Mouse (Mus musculus) intestine, embryonic 16.5 days (tissue): ENCODE measurements around the gene Micu1. TPM values are rescaled to one million over a fixed set of nuclear protein-coding genes. Genes with fewer than 3 reads are reported as not detected.

Source experiments
- ATAC-seq: fragments of 200-750 bp; cut with Nextera tagmentation; 2 replicates; pipeline ENCODE4 v1.8.0; 2017; ENCODE audit warnings: moderate TSS enrichment, moderate library complexity
- H3K27ac ChIP-seq: fragments of 300-500 bp; sonication (generic); 2 replicates; pipeline ENCODE4 v1.5.1; 2014; ENCODE audit warnings: mild to moderate bottlenecking, low read length
- H3K27me3 ChIP-seq: fragments of 300-500 bp; sonication (generic); replicated peaks from 2 replicates; pipeline ENCODE4 v1.6.1; 2014; ENCODE audit warnings: low read length, control low read depth, mixed read lengths; ENCODE audit not compliant: control insufficient read depth, insufficient read depth
- H3K36me3 ChIP-seq: fragments of 300-500 bp; sonication (generic); 2 replicates; pipeline ENCODE4 v1.6.1; 2014; ENCODE audit warnings: low read length, control low read depth; ENCODE audit not compliant: control insufficient read depth, insufficient read depth
- H3K4me1 ChIP-seq: fragments of 300-500 bp; sonication (generic); 2 replicates; pipeline ENCODE4 v1.6.1; 2014; ENCODE audit warnings: low read length, control low read depth, mixed read lengths; ENCODE audit not compliant: control insufficient read depth, insufficient read depth
- H3K4me2 ChIP-seq: fragments of 300-500 bp; sonication (generic); 2 replicates; pipeline ENCODE4 v1.6.1; 2014; ENCODE audit warnings: low read depth, low read length, control low read depth
- H3K4me3 ChIP-seq: fragments of 300-500 bp; sonication (generic); 2 replicates; pipeline ENCODE4 v1.5.1; 2014; ENCODE audit warnings: mild to moderate bottlenecking, low read length
- H3K9ac ChIP-seq: fragments of 300-500 bp; sonication (generic); 2 replicates; pipeline ENCODE4 v1.6.1; 2014; ENCODE audit warnings: low read depth, low read length
- H3K9me3 ChIP-seq: fragments of 300-500 bp; sonication (generic); 2 replicates; pipeline ENCODE4 v1.6.1; 2016; ENCODE audit warnings: low read length, control low read depth; ENCODE audit not compliant: control insufficient read depth
- WGBS: fragments of 180-500 bp; shearing (Covaris S2); extraction: QIAGEN DNeasy Blood & Tissue Kit; methylation state at CpG from one replicate; pipeline ENCODE4 v1.1.7; 2014; 5-methylcytosine and 5-hydroxymethylcytosine counted together
- polyA plus RNA-seq: library from polyadenylated mRNA; unstranded; fragments of >200 nt; fragmentation: Nextera tagmentation; extraction: Ambion mirVana; gene quantifications from 2 replicates; pipeline ENCODE4 v1.2.1, GENCODE M21; 2015

Gene Micu1
- polyA plus RNA-seq, 1 experiment from 2014 or later, result 82.1 TPM

DNA sequence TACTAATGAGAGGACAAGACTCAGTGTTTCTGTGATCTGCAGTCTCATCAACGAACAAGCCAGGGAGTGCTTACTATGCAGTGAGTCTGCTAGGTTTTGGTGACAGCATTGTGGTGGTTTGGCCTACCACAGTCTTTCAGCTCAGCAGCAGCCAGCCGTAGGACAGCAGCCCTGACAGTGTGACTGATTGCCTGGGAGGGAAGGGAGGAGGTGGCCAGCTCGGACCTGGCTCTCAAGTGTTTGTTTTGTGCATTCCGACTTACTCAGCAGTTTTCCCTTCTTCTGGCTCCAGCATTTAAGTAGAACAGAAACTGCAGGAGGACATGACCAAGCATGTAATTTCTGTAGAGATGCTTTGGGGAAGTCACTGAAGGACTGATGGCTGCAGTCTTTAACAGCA, 39.2 kb downstream of the Micu1 start:
- H3K4me3 ChIP-seq, result no peak overlapping the region
- H3K27me3 ChIP-seq, result no peaks in the 10 kb centered on the region
- H3K27ac ChIP-seq, result no peak overlapping the region
- no peak overlapping the region for H3K9ac ChIP-seq
- H3K4me2 ChIP-seq, result no peak overlapping the region
- ATAC-seq, result no peak
- H3K4me1 ChIP-seq, result no peaks in the 10 kb centered on the region
- 35% methylated on average over 4 of the region's 4 CpGs for WGBS
- peaks cover 9% of the 10 kb centered on the region; the same call in 1 of the 2 replicates for H3K36me3 ChIP-seq
- no peaks in the 10 kb centered on the region for H3K9me3 ChIP-seq

DNA sequence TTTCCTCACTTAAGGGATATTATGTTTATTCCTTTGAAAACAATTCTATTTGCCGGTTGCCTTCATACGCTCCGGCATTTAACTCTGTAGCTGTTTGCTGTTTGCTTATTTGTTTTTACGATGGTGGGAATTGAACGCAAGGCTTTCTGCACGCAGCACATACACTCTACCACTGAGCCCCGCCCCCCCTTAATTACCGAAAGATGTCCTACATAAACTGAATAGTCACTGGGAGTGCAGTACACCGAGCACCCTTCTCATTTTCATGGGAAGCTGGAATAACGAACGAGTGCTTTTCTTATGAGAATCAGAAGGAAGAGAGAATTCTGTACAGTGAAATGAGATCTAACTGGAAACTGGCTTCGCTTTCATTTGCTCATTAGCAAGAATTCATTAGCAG, 41.1 kb downstream of the Micu1 start:
- no peaks in the 10 kb centered on the region for H3K27me3 ChIP-seq
- WGBS, result 91% methylated on average over 12 of the region's 12 CpGs
- H3K9ac ChIP-seq, result no peak overlapping the region
- no peak overlapping the region for H3K4me3 ChIP-seq
- H3K4me1 ChIP-seq, result peaks cover 7% of the 10 kb centered on the region
- H3K4me2 ChIP-seq, result no peak overlapping the region
- no peak for ATAC-seq
- peaks cover 9% of the 10 kb centered on the region; the same call in 1 of the 2 replicates for H3K36me3 ChIP-seq
- no peak overlapping the region for H3K27ac ChIP-seq
- no peaks in the 10 kb centered on the region for H3K9me3 ChIP-seq

DNA sequence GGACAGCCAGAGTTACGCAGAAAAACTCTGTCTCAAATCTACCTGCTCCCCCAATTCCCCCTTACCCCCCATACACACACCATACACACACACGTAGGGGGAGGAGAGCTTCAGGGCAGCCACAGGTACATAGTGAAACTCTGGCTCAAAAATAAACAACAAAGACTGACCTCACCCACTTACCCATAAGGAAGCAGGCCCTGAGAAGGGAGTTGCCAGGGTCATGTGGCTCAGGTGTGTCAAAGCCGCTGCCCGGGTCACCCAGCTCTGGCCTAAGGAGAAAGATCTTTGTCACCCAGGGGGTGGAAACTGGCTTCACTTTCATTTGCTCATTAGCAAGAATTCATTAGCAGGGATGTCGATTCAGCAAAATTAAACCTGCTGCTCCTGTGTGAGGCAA, 41.7 kb downstream of the Micu1 start:
- Histone ChIP-seq H3K9me3 (no peaks in the 10 kb centered on the region), H3K9ac (no peak overlapping the region), H3K27ac (no peak overlapping the region), H3K4me3 (no peak overlapping the region), H3K4me2 (no peak overlapping the region), H3K27me3 (no peaks in the 10 kb centered on the region), H3K4me1 (peaks cover 7% of the 10 kb centered on the region), H3K36me3 (peaks cover 9% of the 10 kb centered on the region; the same call in 1 of the 2 replicates)
- WGBS, result 84% methylated on average over 5 of the region's 5 CpGs
- peak; percentile 41; the same call in 1 of the 2 replicates for ATAC-seq

DNA sequence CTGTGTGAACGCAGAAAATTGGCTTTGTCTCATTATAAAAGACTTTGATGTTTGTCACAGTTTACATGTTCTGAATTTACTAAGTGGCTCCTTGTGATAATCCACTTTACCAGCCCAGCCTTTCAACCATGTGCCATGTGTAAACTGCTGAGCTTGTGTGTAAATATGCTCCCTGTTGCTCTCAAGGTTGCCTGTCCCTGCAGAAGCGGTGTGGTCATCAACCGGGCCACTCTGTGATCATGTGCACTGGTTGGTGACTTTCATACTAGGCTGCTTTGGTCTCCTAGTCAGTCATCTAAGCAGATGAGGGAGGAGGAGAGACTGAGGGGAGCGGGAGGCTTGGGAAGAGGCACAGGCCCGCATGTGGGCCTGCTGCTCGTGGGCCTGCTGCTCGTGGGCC, 45.1 kb downstream of the Micu1 start:
- Histone ChIP-seq H3K9ac (no peak overlapping the region), H3K27ac (peak overlapping the region; percentile 16), H3K27me3 (no peaks in the 10 kb centered on the region), H3K4me3 (no peak overlapping the region), H3K9me3 (no peaks in the 10 kb centered on the region), H3K4me1 (peaks cover 7% of the 10 kb centered on the region), H3K4me2 (no peak overlapping the region), H3K36me3 (0 out of 2 replicates have a peak, but pooled peaks cover 7% of the 10 kb centered on the region)
- peak; percentile 27; the same call in 1 of the 2 replicates for ATAC-seq
- WGBS, result 66% methylated on average over 7 of the region's 7 CpGs

DNA sequence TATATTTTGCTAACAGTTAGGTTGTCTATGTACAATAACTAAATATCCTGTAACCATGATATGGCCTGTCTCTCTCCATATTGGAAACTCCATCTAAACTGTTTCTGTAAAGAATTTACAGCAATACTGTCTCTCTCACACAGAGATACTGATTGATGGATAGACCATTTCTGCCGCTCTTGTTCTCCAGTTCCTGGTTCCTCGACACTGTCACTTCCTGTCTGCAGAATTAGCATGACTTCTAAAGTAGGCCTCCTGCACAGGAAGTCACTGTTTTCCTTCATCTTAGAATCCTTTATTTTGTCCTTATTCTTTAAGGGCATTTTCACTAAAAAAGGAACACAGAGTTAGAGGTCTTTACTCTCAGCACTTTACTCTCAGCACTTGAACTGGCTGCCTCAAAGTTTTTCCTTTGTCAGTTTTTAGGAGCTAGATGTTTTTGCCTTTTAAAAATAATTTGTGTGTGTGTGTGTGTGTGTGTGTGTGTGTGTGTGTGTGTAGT, 46.5 kb downstream of the Micu1 start:
- H3K36me3 ChIP-seq, result 0 out of 2 replicates have a peak, but pooled peaks cover 8% of the 10 kb centered on the region
- no peak for ATAC-seq
- no peak overlapping the region for H3K9ac ChIP-seq
- 67% methylated on average over 2 of the region's 2 CpGs for WGBS
- H3K4me2 ChIP-seq, result no peak overlapping the region
- H3K27ac ChIP-seq, result no peak overlapping the region
- no peaks in the 10 kb centered on the region for H3K27me3 ChIP-seq
- no peak overlapping the region for H3K4me3 ChIP-seq
- H3K4me1 ChIP-seq, result peaks cover 7% of the 10 kb centered on the region
- no peaks in the 10 kb centered on the region for H3K9me3 ChIP-seq

- H3K36me3 ChIP-seq, result 0 out of 2 replicates have a peak, but pooled peaks cover 6% of the 10 kb centered on the region
- H3K27ac ChIP-seq, result peak overlapping the region; percentile 65
- H3K4me3 ChIP-seq, result no peak overlapping the region
- H3K27me3 ChIP-seq, result no peaks in the 10 kb centered on the region
- no peak overlapping the region for H3K9ac ChIP-seq
- H3K9me3 ChIP-seq, result no peaks in the 10 kb centered on the region
- no peaks in the 10 kb centered on the region; the same call in 1 of the 2 replicates for H3K4me1 ChIP-seq
- WGBS, result 64% methylated on average over 9 of the region's 9 CpGs
- ATAC-seq, result peak; percentile 59
- H3K4me2 ChIP-seq, result no peak overlapping the region
These were observed 51.3 kb downstream of the Micu1 start for GRCm38 (mm10) chr10:59753538-59754069.

- no peaks in the 10 kb centered on the region for H3K9me3 ChIP-seq
- 0 out of 2 replicates have a peak, but pooled peaks cover 6% of the 10 kb centered on the region for H3K36me3 ChIP-seq
- 70% methylated on average over 1 of the region's 1 CpGs for WGBS
- no peak overlapping the region for H3K9ac ChIP-seq
- H3K27me3 ChIP-seq, result no peaks in the 10 kb centered on the region
- ATAC-seq, result peak; percentile 70
- no peak overlapping the region for H3K4me3 ChIP-seq
- H3K27ac ChIP-seq, result no peak overlapping the region; the same call in 1 of the 2 replicates
- no peak overlapping the region for H3K4me2 ChIP-seq
- H3K4me1 ChIP-seq, result no peaks in the 10 kb centered on the region; the same call in 1 of the 2 replicates
These were observed 51.8 kb downstream of the Micu1 start for GRCm38 (mm10) chr10:59754104-59754503.

GRCm38 (mm10) chr10:59754901-59755300, 52.6 kb downstream of the Micu1 start:
- Histone ChIP-seq H3K4me2 (no peak overlapping the region), H3K4me1 (no peaks in the 10 kb centered on the region; the same call in 1 of the 2 replicates), H3K36me3 (0 out of 2 replicates have a peak, but pooled peaks cover 6% of the 10 kb centered on the region), H3K27ac (no peak overlapping the region), H3K9ac (no peak overlapping the region), H3K9me3 (no peaks in the 10 kb centered on the region), H3K4me3 (no peak overlapping the region), H3K27me3 (no peaks in the 10 kb centered on the region)
- 81% methylated on average over 1 of the region's 1 CpGs for WGBS
- no peak for ATAC-seq

- H3K36me3 ChIP-seq, result 0 out of 2 replicates have a peak, but pooled peaks cover 6% of the 10 kb centered on the region
- H3K4me1 ChIP-seq, result no peaks in the 10 kb centered on the region; the same call in 1 of the 2 replicates
- H3K27me3 ChIP-seq, result no peaks in the 10 kb centered on the region
- ATAC-seq, result no peak
- no peaks in the 10 kb centered on the region for H3K9me3 ChIP-seq
- H3K27ac ChIP-seq, result no peak overlapping the region
- no peak overlapping the region for H3K9ac ChIP-seq
- 88% methylated on average over 11 of the region's 11 CpGs for WGBS
- H3K4me3 ChIP-seq, result no peak overlapping the region
- no peak overlapping the region for H3K4me2 ChIP-seq
These were observed 53.4 kb downstream of the Micu1 start for GRCm38 (mm10) chr10:59755681-59756080.
